Mouse (Mus musculus): ENCODE data around the gene Cox8b.
A peak's percentile ranks its signal among the peaks of the same experiment; 100 is the strongest.

Cox8b gene

GRCm38 (mm10) chr7:140900220-140900619 lies at the start of gene Cox8b:
Gene Cox8b, minus strand, starts transcription at chr7:140900446.
- no peaks in the 10 kb centered on the region for H3K27me3 ChIP-seq (ENCODE audit: control insufficient read depth, insufficient read depth, low read length, poor library complexity, severe bottlenecking)
- DNase-seq (ENCODE audit: low read depth, low spot score), result no peak

GRCm38 (mm10) chr7:140949255-140949654 lies 49.0 kb upstream of the Cox8b start:
- Histone ChIP-seq H3K36me3 (ENCODE audit: control insufficient read depth, insufficient read depth, low read length, poor library complexity, severe bottlenecking) (no peaks in the 10 kb centered on the region; the same call in 1 of the 2 replicates), H3K27me3 (ENCODE audit: control insufficient read depth, insufficient read depth, low read length, poor library complexity, severe bottlenecking) (no peaks in the 10 kb centered on the region)
- DNase-seq (ENCODE audit: low read depth, low spot score), result no peak

More at GRCm38 (mm10) chr7:140900220-140900619, at the start of gene Cox8b:
- peaks cover 4% of the 10 kb centered on the region; the same call in 1 of the 2 replicates for H3K36me3 ChIP-seq (ENCODE audit: control insufficient read depth, insufficient read depth, low read length, poor library complexity, severe bottlenecking)

DNA sequence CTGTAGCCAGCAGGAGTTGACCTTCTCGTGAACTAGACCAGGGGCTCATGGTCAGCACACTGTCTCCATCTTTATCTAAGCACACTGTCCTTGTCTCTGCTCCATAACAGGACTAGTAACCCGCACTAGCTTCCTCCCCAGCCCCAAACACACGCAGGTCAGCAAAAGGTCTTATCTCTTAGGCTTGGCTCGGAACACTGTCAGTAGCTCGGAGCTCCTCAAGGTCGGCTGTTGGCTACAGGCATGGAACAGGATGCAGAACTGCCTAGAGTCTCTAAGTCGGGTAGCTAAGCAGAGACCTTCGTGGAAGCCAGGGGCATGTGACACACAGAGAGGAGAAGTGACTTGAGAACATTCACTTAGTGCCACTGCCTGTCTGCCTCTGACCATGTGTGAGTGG lies 47.9 kb upstream of the Cox8b start:
- Histone ChIP-seq H3K27me3 (ENCODE audit: control insufficient read depth, insufficient read depth, low read length, poor library complexity, severe bottlenecking) (no peaks in the 10 kb centered on the region), H3K36me3 (ENCODE audit: control insufficient read depth, insufficient read depth, low read length, poor library complexity, severe bottlenecking) (no peaks in the 10 kb centered on the region; the same call in 1 of the 2 replicates)
- no peak for DNase-seq (ENCODE audit: low read depth, low spot score)

DNA sequence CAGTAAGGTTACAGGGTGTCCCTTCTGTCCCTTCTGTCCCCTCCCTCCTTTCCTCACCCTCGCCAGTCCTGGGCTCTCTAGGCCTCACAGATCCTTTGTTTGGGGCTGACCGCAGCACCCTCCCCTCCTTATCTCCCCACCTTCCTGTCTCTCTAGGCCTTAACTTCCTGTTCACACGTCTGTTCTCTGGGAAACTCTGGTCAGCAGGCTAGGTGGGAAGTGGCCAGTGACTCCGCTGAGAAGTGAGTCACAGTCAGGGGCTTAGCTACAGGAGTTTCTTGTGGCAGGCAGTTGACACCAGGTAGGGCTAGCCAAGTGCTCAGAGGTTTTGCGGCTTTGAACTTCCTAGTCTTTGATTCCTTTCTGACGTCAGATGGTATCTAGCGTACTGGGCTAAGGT lies 46.7 kb upstream of the Cox8b start:
- H3K27me3 ChIP-seq (ENCODE audit: control insufficient read depth, insufficient read depth, low read length, poor library complexity, severe bottlenecking), result no peaks in the 10 kb centered on the region
- H3K36me3 ChIP-seq (ENCODE audit: control insufficient read depth, insufficient read depth, low read length, poor library complexity, severe bottlenecking), result no peaks in the 10 kb centered on the region; the same call in 1 of the 2 replicates
- DNase-seq (ENCODE audit: low read depth, low spot score), result peak; percentile 53

GRCm38 (mm10) chr7:140946311-140946710 lies 46.1 kb upstream of the Cox8b start:
- no peak for DNase-seq (ENCODE audit: low read depth, low spot score)
- Histone ChIP-seq H3K36me3 (ENCODE audit: control insufficient read depth, insufficient read depth, low read length, poor library complexity, severe bottlenecking) (no peaks in the 10 kb centered on the region; the same call in 1 of the 2 replicates), H3K27me3 (ENCODE audit: control insufficient read depth, insufficient read depth, low read length, poor library complexity, severe bottlenecking) (no peaks in the 10 kb centered on the region)

GRCm38 (mm10) chr7:140945247-140945646 lies 45.0 kb upstream of the Cox8b start:
- no peaks in the 10 kb centered on the region; the same call in 1 of the 2 replicates for H3K36me3 ChIP-seq (ENCODE audit: control insufficient read depth, insufficient read depth, low read length, poor library complexity, severe bottlenecking)
- no peak for DNase-seq (ENCODE audit: low read depth, low spot score)
- no peaks in the 10 kb centered on the region for H3K27me3 ChIP-seq (ENCODE audit: control insufficient read depth, insufficient read depth, low read length, poor library complexity, severe bottlenecking)

DNA sequence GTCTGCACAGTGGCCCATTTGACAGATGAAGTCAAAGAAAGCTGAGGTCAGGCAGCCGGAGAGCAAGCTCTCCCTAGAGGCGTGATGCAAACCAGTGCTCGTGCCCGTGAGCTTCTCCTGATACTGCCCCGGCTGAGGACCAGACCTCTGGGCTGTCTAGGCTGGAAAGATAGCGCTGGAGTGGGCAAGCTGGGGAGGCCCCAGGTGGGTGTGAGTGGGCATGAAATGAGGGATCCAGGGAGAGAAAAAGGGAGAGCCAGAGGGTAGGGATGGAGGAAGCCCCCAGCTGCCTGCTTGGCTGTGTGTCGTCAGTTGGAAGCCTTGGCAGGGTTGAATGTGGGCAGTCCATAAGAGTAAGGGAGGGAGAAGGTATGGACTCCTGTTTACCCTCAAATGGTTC lies 44.0 kb upstream of the Cox8b start:
- Histone ChIP-seq H3K36me3 (ENCODE audit: control insufficient read depth, insufficient read depth, low read length, poor library complexity, severe bottlenecking) (no peaks in the 10 kb centered on the region; the same call in 1 of the 2 replicates), H3K27me3 (ENCODE audit: control insufficient read depth, insufficient read depth, low read length, poor library complexity, severe bottlenecking) (no peaks in the 10 kb centered on the region)
- DNase-seq (ENCODE audit: low read depth, low spot score), result no peak

- Histone ChIP-seq H3K36me3 (ENCODE audit: control insufficient read depth, insufficient read depth, low read length, poor library complexity, severe bottlenecking) (no peaks in the 10 kb centered on the region), H3K27me3 (ENCODE audit: control insufficient read depth, insufficient read depth, low read length, poor library complexity, severe bottlenecking) (no peaks in the 10 kb centered on the region)
- DNase-seq (ENCODE audit: low read depth, low spot score), result no peak
These were observed 43.1 kb upstream of the Cox8b start for GRCm38 (mm10) chr7:140943356-140943755.

DNA sequence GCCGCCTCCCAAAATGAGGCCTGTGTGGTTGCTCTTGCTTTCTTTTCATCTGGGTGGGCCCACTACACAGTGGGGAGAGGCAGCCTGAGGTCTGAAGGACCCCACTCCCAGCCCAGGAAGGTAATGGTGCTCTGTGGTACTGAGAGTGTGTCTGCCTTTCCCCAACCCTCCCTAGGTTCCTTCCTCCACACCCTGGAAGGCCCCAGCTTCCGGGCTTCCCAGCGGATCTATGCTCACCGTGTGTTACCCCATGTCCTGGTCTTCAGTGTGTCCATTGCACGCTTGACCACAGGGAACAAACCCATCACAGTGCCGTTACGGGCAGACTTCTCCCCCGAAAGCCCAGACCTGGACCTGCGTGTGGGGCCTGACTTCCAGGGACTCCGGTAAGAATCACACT lies 42.6 kb upstream of the Cox8b start:
- DNase-seq (ENCODE audit: low read depth, low spot score), result no peak
- H3K36me3 ChIP-seq (ENCODE audit: control insufficient read depth, insufficient read depth, low read length, poor library complexity, severe bottlenecking), result no peaks in the 10 kb centered on the region
- H3K27me3 ChIP-seq (ENCODE audit: control insufficient read depth, insufficient read depth, low read length, poor library complexity, severe bottlenecking), result no peaks in the 10 kb centered on the region

DNA sequence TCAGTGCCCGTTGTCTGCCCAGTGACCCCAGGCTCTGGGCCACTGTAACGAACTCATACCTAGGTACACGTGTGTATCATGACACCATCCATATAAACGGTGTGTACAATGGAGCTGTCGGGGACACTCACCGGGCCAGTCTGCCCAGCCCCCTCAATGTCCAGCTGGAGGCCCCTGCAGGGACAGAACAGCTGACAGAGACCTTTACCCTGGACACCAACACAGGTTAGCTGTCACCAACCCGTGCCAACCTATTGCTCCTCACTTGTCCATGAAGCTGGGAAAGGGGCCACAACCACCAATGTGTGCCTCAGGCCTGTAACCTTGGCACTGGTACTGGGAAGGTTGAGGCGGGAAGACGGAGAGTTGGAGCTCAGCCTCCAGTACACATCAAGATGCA lies 42.1 kb upstream of the Cox8b start:
- H3K36me3 ChIP-seq (ENCODE audit: control insufficient read depth, insufficient read depth, low read length, poor library complexity, severe bottlenecking), result no peaks in the 10 kb centered on the region
- no peaks in the 10 kb centered on the region for H3K27me3 ChIP-seq (ENCODE audit: control insufficient read depth, insufficient read depth, low read length, poor library complexity, severe bottlenecking)
- no peak for DNase-seq (ENCODE audit: low read depth, low spot score)

- no peaks in the 10 kb centered on the region for H3K27me3 ChIP-seq (ENCODE audit: control insufficient read depth, insufficient read depth, low read length, poor library complexity, severe bottlenecking)
These were observed 41.2 kb upstream of the Cox8b start, which contains the start of gene Pgghg for GRCm38 (mm10) chr7:140941222-140942051. Gene Pgghg, plus strand, starts transcription at chr7:140941391.

GRCm38 (mm10) chr7:140939669-140940171 lies 39.5 kb upstream of the Cox8b start:
- no peak for DNase-seq (ENCODE audit: low read depth, low spot score)
- H3K36me3 ChIP-seq (ENCODE audit: control insufficient read depth, insufficient read depth, low read length, poor library complexity, severe bottlenecking), result no peaks in the 10 kb centered on the region
- no peaks in the 10 kb centered on the region for H3K27me3 ChIP-seq (ENCODE audit: control insufficient read depth, insufficient read depth, low read length, poor library complexity, severe bottlenecking)

More at GRCm38 (mm10) chr7:140941222-140942051, 41.2 kb upstream of the Cox8b start, which contains the start of gene Pgghg:
- DNase-seq (ENCODE audit: low read depth, low spot score), result peak; percentile 89
- H3K36me3 ChIP-seq (ENCODE audit: control insufficient read depth, insufficient read depth, low read length, poor library complexity, severe bottlenecking), result no peaks in the 10 kb centered on the region

DNA sequence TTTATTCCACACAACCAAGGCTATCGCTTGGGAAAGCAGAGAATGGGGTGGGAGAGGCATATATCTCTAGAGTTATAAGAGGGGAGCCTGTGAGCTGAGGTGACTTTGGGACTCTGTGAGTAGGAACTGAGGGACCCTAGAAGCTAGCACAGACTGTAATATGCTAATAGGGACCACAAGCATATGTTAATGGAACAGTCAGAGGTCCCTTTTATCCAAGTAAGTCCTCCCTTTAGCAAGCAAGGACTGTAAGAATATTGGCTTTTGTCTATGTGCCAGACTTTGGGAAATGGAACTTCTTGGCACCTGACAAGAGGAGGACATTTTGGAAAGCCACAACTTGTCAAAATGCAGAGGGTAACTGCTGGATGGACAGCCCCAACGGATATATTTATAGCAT lies 38.6 kb upstream of the Cox8b start:
- Histone ChIP-seq H3K36me3 (ENCODE audit: control insufficient read depth, insufficient read depth, low read length, poor library complexity, severe bottlenecking) (no peaks in the 10 kb centered on the region), H3K27me3 (ENCODE audit: control insufficient read depth, insufficient read depth, low read length, poor library complexity, severe bottlenecking) (no peaks in the 10 kb centered on the region)
- no peak for DNase-seq (ENCODE audit: low read depth, low spot score)

DNA sequence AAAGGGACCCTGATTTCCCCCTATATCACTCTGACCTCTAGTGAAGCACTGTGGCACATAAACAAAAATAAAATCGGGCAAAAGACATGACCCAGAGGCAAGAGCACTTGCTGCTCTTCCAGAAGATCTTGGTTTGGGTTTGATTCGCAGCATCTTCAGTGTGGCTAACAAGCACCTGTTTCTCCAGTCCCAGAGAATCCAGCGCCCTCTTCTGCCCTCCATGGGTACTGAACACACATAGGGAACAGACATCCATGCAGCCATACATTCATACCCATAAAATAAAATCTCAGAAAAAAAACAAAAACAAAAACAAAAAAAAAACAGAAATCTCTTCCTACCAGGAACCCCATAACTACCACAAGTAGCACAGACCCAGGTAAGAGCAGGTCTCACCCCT lies 38.2 kb upstream of the Cox8b start:
- peak; percentile 33 for DNase-seq (ENCODE audit: low read depth, low spot score)
- H3K36me3 ChIP-seq (ENCODE audit: control insufficient read depth, insufficient read depth, low read length, poor library complexity, severe bottlenecking), result no peaks in the 10 kb centered on the region
- H3K27me3 ChIP-seq (ENCODE audit: control insufficient read depth, insufficient read depth, low read length, poor library complexity, severe bottlenecking), result no peaks in the 10 kb centered on the region

GRCm38 (mm10) chr7:140927181-140927580 lies 26.9 kb upstream of the Cox8b start:
- no peak for DNase-seq (ENCODE audit: low read depth, low spot score)
- no peaks in the 10 kb centered on the region for H3K36me3 ChIP-seq (ENCODE audit: control insufficient read depth, insufficient read depth, low read length, poor library complexity, severe bottlenecking)
- no peaks in the 10 kb centered on the region for H3K27me3 ChIP-seq (ENCODE audit: control insufficient read depth, insufficient read depth, low read length, poor library complexity, severe bottlenecking)
